Mouse (Mus musculus) gastrocnemius, adult 8-10 months (tissue): Measurements from ENCODE around the gene Phf5a. TPM values are rescaled to one million over a fixed set of nuclear protein-coding genes. Genes with fewer than 3 reads are reported as not detected.
A peak's percentile ranks its signal among the peaks of the same experiment; 100 is the strongest.

Experiments used
- DNase-seq, 2 experiments: peaks; one replicate each; pipeline ENCODE4 v3.0.0; 2022; ENCODE audit warnings: low spot score in 2 of 2
- total RNA-seq, 4 experiments: library from RNA; stranded (reverse); gene quantifications; 2 replicates each; pipeline ENCODE4 v1.2.4; 2022

The Phf5a gene
- total RNA-seq, 4 experiments from 2014 or later, result 39.0 to 44.3 (median 39.3) TPM

GRCm38 (mm10) chr15:81851375-81851774, 20.3 kb downstream of the Phf5a start:
- no peak for DNase-seq

DNA sequence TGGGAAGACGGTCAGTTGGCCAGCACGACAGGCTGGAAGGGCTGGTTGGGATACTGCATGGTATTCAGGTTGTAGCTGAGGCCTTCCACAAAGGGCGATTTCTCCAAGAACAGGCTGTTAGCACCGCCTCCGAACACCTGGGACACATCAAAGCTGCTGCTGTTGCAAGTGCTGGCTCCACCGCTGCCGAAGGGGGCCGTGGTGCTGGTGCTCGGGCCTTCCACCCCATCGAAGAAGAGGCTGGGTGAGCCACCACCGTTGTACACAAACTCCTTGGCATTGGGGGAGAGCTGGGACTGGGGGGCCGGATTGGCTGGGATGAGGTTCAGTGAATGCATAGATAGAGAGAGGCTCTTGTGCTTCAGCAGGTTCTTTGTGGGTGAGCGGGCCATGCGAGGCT, 21.0 kb downstream of the Phf5a start:
- no peak for DNase-seq

DNA sequence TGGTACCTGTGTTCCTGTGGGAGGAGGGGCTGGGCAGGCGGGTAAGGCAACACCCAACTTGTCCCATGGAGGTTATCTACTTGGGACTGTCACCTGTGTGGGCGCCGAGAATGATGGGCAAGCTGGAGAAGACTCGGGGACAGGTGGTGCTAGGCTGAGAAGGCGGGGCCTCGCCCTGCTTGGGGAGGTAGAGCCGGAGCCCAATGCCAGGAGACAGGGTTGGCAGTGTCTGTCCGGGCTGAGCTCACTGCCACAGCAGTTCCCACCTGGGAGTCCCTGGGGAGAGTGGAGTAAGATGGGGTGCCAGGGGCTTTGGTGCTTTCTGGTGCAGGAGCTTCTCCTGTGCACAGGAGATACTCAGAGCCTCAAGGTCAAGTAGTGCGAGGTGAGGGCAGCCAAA, 22.6 kb downstream of the Phf5a start:
- DNase-seq, result peak in 1 of 2 experiments; percentile 60

- peak; percentile 69 to 72 for DNase-seq
Measured at GRCm38 (mm10) chr15:81848301-81848700, 23.4 kb downstream of the Phf5a start.

- no peak for DNase-seq
Measured at GRCm38 (mm10) chr15:81847861-81848260, 23.9 kb downstream of the Phf5a start.

DNA sequence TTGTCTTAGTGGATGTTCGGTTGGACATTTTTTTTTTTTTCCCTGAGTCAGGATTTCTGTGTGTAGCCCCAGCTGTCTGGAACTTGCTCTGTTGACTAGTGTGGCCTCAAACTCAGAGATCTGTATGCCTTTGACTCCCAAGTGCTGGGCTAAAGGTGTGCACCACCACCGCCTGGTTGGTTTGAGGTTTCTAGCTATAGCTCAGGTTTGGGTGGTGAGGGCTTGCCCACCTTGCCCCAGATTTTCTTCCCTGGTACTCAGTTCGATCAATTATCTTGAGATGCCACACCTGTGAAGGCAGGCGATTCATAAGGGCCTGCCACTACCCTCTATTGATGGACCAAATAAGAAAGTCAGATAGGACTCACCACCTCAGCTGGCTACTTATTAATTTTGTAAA, 24.6 kb downstream of the Phf5a start:
- no peak for DNase-seq

- DNase-seq, result no peak
Measured at GRCm38 (mm10) chr15:81846755-81847154, 25.0 kb downstream of the Phf5a start.

GRCm38 (mm10) chr15:81845724-81846123, 26.0 kb downstream of the Phf5a start:
- peak; percentile 80 to 87 for DNase-seq

GRCm38 (mm10) chr15:81845033-81845625, 26.6 kb downstream of the Phf5a start:
- no peak for DNase-seq

GRCm38 (mm10) chr15:81842275-81842674, 29.4 kb downstream of the Phf5a start:
- DNase-seq, result no peak

DNA sequence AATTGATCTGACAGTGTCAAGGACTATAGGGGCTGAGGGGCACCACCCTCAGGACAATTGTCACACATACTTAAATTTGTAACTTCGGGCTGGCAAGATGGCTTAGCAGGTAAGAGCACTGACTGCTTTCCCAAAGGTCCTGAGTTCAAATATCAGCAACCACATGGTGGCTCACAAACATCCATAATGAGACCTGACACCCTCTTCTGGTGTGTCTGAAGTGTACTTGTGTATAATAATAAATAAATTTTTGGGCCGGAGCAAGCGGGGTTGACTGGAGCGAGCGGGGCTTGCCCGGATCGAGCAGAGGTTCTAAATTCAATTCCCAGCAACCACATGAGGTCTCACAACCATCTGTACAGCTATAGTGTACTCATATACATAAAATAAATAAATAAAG, 31.4 kb downstream of the Phf5a start:
- DNase-seq, result no peak

DNA sequence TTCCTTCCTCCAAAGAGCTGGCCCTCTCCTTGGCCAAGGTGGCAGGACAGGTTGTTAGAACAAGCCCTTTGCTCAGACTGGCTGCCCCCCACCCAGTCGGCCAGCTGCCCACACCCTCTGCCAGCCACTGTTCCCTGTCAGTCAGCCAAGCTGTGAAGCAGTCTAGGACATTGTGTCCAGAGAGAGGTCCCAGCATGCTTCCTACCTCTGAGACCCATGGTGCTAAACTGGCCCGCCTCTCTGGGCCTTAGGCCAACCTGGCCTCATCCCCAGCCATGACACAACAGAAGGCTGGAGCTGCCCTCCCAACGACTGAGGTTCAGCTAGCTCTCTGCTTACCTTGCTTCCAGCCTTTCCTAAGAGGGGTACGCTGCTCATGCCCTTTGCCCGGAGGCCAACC, 32.1 kb downstream of the Phf5a start:
- DNase-seq, result peak; percentile 95 to 97

DNA sequence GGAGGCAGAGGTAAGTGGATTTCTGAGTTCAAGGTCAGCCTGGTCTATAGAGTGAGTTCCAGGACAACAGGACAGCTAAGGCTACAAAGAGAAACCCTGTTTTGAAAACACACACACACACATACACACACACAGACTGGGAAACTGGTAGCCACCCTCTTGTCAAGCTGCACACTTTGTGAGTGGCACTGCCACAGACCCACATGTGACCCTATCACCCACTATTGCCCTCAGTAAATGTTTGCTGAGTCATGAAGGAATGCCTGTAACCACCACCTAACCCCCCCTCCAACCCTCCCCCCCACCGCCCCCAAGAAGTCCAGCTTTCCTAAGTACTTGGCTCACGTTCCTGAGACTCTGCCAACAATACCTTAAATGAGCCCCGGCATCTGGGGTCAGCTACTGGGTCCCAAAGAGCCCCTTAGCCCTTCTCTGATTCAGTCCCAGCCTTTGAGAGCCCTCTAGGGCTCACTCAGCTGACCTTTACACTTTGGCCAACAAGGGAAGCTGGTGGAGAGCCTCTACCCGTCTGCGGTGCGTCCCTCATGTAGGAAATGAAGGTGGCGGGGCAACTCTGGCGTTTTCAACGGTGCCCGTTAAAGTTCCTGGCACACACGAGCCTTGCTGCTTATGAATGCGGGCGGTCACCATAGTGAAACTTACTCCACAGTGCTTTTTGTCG, 33.0 kb downstream of the Phf5a start:
- DNase-seq, result no peak

DNA sequence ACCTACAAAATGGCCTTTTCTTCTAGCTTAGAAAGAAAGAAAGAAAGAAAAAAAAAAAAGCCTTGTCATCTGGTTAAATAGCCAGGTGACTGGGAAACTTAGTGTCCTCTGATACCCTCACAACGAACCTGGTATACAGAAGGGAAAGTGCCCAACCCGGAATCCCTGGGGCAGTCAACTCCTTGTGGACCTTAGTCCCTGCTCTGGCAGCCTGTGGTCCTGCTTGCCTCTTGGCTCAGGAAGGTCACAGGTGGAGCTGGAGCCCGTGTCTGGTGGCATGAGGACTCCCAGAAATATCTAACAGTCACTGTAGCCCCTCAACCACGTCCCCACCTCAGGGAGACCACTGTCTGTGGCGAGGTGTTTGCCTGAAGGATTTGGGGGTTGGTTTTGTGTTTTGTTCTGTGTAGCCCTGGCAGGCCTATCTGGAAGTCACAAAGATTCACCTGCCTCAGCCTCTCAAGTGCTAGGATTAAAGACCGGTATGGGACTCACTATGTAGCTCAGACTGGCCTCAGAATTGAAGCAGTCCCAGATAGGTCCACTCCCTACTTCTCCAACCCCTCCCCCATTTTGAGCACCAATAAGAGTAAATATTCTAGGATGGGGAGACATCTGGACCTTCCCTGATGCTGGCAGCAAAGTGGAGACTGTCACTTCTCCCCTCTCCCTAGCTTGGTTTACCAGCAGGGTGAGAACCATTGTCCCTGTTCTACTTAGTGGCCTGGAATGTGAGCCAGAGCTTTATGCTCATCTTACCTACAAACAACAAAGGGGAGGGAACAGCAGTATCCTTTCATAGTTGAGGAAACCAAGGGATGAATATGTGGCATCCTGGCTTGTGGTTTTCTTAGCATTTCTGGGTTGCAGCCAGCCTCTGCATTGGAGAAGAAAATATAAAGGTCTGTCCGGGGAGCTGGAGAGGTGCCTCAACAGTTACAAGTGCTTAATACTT, 34.5 kb downstream of the Phf5a start:
- no peak for DNase-seq

DNA sequence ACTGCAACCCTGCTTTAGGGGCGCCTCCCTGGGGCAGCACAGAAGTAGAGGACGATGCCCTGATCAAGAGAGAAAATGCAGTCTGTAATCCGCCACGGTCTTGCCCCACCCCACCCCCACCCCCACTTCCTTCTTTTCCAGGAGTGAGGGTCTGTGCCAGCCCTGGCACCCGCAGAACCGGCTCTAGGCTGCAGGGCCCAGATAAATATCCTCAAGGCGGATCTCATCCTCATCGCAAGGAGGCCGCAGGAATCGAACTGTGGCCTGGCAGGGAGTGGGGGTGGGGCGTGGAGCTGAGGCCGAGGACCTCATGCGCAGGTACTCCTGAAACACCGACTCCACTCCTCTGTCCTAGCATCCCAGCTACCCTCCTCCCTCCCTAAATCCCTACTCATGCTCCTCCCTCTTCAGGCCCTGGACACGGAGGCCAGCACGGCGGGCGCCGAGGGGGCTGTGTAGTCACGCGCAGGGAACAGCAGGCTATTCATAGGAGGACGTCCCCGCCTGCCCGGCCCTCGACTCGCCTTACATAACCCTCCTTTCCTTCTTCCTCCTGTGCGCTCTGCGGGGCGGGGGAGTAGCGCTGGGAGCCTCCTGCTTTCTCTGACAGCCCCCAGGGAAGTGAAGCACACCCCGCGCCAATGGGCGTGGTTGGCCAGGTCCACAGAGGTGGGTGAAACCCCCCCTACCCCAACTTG, 35.4 kb downstream of the Phf5a start:
- DNase-seq, result peak; percentile 93 to 97

DNA sequence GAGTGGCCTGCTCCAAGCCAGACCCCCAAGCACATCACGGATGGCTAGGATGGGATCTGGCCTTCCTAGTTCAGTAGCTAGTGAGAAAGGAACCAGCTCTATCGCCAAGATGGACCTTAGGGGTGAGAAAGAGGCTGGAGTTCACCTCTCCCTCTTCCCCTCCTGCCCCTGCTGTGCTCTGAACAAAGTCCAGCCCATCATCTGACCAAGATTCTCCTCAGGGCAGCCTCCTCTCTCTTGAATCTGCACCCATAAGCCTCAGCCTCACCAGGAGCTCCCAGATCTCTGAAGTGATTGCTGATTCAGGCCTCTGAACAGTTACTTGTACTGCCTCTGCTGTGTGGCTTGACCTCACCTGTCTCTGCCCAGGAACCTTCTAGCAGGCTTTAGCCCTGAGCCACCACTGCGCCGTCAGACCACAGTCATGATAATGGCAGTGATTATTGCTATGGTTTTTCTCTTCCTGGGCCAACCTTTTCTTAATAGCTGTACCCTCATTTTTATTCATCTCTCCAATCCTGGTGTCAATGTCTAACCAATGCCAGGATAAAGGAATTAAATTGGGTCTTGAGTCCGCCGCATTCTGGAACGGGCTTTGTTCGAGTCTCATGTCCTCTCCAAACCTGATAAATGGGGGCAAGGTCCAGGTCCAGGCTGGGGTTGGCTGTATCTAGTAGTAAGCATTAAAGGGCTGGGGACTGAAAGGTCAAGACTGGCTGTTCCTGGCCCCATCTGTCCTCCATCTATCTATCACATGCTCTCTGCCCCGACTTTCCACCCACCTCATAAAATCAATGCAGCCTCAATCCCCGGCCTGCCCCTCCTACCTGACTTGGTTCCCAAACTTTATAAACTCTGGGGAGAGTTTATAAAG, 36.5 kb downstream of the Phf5a start:
- peak in 1 of 2 experiments; percentile 55 for DNase-seq

GRCm38 (mm10) chr15:81834171-81834841, 37.4 kb downstream of the Phf5a start:
- peak; percentile 73 to 87 for DNase-seq

DNA sequence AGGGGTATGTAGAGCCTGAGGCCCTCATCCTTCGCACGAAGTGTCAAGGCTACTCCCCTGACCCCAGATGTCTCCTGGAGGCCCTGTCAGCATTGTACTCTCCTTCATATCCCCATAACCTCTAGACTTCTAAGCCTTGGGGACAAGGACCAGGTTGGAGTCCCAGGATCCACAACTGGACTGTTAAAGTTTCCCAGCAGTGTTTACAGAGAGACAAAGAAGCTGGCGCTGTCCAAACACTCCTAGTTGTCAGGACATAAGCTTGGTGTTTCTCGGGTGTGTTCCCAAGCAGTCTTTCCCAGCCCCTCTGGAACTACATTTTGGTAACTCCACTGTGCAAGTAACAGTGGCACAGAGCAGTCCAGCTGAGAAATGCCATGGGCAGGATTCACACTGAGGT, 38.2 kb downstream of the Phf5a start:
- DNase-seq, result no peak

DNA sequence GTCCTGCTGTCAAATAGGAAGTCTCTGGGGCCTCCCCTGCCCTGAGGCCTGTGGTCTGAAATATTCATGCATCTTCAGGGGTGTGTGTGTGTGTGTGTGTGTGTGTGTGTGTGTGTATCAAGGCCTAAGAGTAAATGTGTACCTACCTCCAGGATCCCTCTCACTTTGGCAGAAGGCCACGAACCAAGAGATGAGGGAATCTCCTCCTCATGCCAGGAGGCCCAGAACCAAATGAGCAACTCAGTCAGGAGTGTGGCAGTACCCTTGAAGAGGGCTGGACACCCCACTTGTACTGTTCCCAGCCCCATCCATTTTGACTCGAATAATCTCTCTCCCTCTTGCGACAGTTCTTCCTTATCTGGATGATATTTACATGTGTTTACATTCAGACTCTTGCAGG, 39.5 kb downstream of the Phf5a start:
- no peak for DNase-seq
